Mouse (Mus musculus) lung, postnatal 10 days (tissue): ENCODE measurements at regions not wholly inside any gene's neighbourhood (a gene's known extent, or its start where the extent isn't known, plus 50 kb on each side); places are given as distances from the start of the nearest gene placed in this dataset.

Experiments used
- DNase-seq: peaks from one replicate; pipeline ENCODE4 v3.0.0; 2021

- no peak for DNase-seq
Observed at GRCm38 (mm10) chr14:76780572-76781523, 224.2 kb upstream of the Serp2 start.

- peak; percentile 72 for DNase-seq
Observed at GRCm38 (mm10) chr14:76778541-76779399, 222.1 kb upstream of the Serp2 start.

GRCm38 (mm10) chr14:76775387-76775924 is 218.8 kb upstream of the Serp2 start:
- no peak for DNase-seq

- DNase-seq = no peak
Observed at GRCm38 (mm10) chr14:76772781-76773438, 216.2 kb upstream of the Serp2 start.

- DNase-seq = no peak
Observed at GRCm38 (mm10) chr14:76770106-76770505, 213.4 kb upstream of the Serp2 start.

- no peak for DNase-seq
Observed at GRCm38 (mm10) chr14:76767301-76767700, 210.6 kb upstream of the Serp2 start.

GRCm38 (mm10) chr14:76766186-76766713 is 209.6 kb upstream of the Serp2 start:
- no peak for DNase-seq

GRCm38 (mm10) chr14:76765094-76765504 is 208.4 kb upstream of the Serp2 start:
- peak; percentile 23 for DNase-seq

GRCm38 (mm10) chr14:76764390-76764796 is 207.7 kb upstream of the Serp2 start:
- peak; percentile 70 for DNase-seq

- no peak for DNase-seq
Observed at GRCm38 (mm10) chr14:76763539-76763938, 206.8 kb upstream of the Serp2 start.

GRCm38 (mm10) chr14:76762777-76763176 is 206.1 kb upstream of the Serp2 start:
- DNase-seq = no peak

GRCm38 (mm10) chr14:76761691-76762090 is 205.0 kb upstream of the Serp2 start:
- no peak for DNase-seq

GRCm38 (mm10) chr14:76761274-76761673 is 204.6 kb upstream of the Serp2 start:
- no peak for DNase-seq

- peak; percentile 89 for DNase-seq
Observed at GRCm38 (mm10) chr14:76760509-76761023, 203.9 kb upstream of the Serp2 start.

- no peak for DNase-seq
Observed at GRCm38 (mm10) chr14:76759377-76759776, 202.7 kb upstream of the Serp2 start.

GRCm38 (mm10) chr14:76758589-76758988 is 201.9 kb upstream of the Serp2 start:
- DNase-seq = no peak

GRCm38 (mm10) chr14:76755591-76756376 is 199.1 kb upstream of the Serp2 start:
- DNase-seq = no peak

- no peak for DNase-seq
Observed at GRCm38 (mm10) chr14:76753734-76754133, 197.0 kb upstream of the Serp2 start.

GRCm38 (mm10) chr14:76749178-76749577 is 192.5 kb upstream of the Serp2 start:
- DNase-seq = no peak

GRCm38 (mm10) chr14:76748711-76749110 is 192.0 kb upstream of the Serp2 start:
- no peak for DNase-seq

- no peak for DNase-seq
Observed at GRCm38 (mm10) chr14:76747814-76748213, 191.1 kb upstream of the Serp2 start.
